Mouse (Mus musculus) embryonic facial prominence, embryonic 11.5 days (tissue): ENCODE results near the gene Anapc15. TPM values are rescaled to one million over a fixed set of nuclear protein-coding genes. Genes with fewer than 3 reads are reported as not detected.

ENCODE experiments used
- ATAC-seq: fragments of 200-750 bp; cut with Nextera tagmentation; replicated peaks from 2 replicates; pipeline ENCODE4 v1.8.0; 2017; ENCODE audit warnings: low read depth; ENCODE audit not compliant: insufficient number of reproducible peaks, low FRiP score, low TSS enrichment
- DNase-seq: peaks from one replicate; pipeline ENCODE4 v3.0.0-alpha.2; 2015; ENCODE audit warnings: low spot score
- H3K27ac ChIP-seq: fragments of 300-500 bp; sonication (generic); replicated peaks from 2 replicates; pipeline ENCODE4 v1.5.1; 2014; ENCODE audit warnings: mild to moderate bottlenecking, low read depth, low read length, control low read depth
- H3K27me3 ChIP-seq: fragments of 300-500 bp; sonication (generic); 2 replicates; pipeline ENCODE4 v1.6.1; 2014; ENCODE audit warnings: mild to moderate bottlenecking, low read length, moderate library complexity, mixed read lengths; ENCODE audit not compliant: control insufficient read depth, insufficient read depth
- H3K36me3 ChIP-seq: fragments of 300-500 bp; sonication (generic); replicated peaks from 2 replicates; pipeline ENCODE4 v1.6.1; 2014; ENCODE audit warnings: low read depth, mild to moderate bottlenecking, low read length, moderate library complexity, mixed read lengths; ENCODE audit not compliant: control insufficient read depth, insufficient read depth
- H3K4me1 ChIP-seq: fragments of 300-500 bp; sonication (generic); 2 replicates; pipeline ENCODE4 v1.6.1; 2014; ENCODE audit warnings: low read length, mixed read lengths; ENCODE audit not compliant: control insufficient read depth, insufficient read depth
- H3K4me2 ChIP-seq: fragments of 300-500 bp; sonication (generic); 2 replicates; pipeline ENCODE4 v1.6.1; 2014; ENCODE audit warnings: low read depth, mild to moderate bottlenecking, control low read depth, low read length, moderate library complexity
- H3K4me3 ChIP-seq: fragments of 300-500 bp; sonication (generic); 2 replicates; pipeline ENCODE4 v1.5.1; 2014; ENCODE audit warnings: low read depth, low read length, control low read depth
- H3K9ac ChIP-seq: fragments of 300-500 bp; sonication (generic); replicated peaks from 2 replicates; pipeline ENCODE4 v1.6.1; 2014; ENCODE audit warnings: mild to moderate bottlenecking, control low read depth, low read length
- H3K9me3 ChIP-seq: fragments of 300-500 bp; sonication (generic); replicated peaks from 2 replicates; pipeline ENCODE4 v1.6.1; 2016; ENCODE audit warnings: mild to moderate bottlenecking, low read length, inconsistent platforms, mixed read lengths; ENCODE audit not compliant: control insufficient read depth
- WGBS: fragments of 180-500 bp; shearing (Covaris S2); extraction: QIAGEN DNeasy Blood & Tissue Kit; methylation state at CpG from one replicate; pipeline ENCODE4 v1.1.7; 2014; 5-methylcytosine and 5-hydroxymethylcytosine counted together
- polyA plus RNA-seq: library from polyadenylated mRNA; unstranded; fragments of >200 nt; fragmentation: Nextera tagmentation; extraction: Ambion mirVana; gene quantifications from 2 replicates; pipeline ENCODE4 v1.2.1, GENCODE M21; 2014

The Anapc15 gene
- polyA plus RNA-seq, 1 experiment from 2014 or later = 92.7 TPM

GRCm38 (mm10) chr7:101836271-101837153 lies 27.0 kb upstream of the Anapc15 start:
- H3K36me3 ChIP-seq = peaks cover 11% of the 10 kb centered on the region
- ATAC-seq (peak; percentile 29), DNase-seq (peak; percentile 87)
- H3K9me3 ChIP-seq = no peaks in the 10 kb centered on the region
- H3K27ac ChIP-seq = peak overlapping the region; percentile 95
- under 1% methylated on average over 60 of the region's 63 CpGs for WGBS
- H3K4me2 ChIP-seq = peak overlapping the region; percentile 84
- H3K4me3 ChIP-seq = peak overlapping the region; percentile 88
- H3K27me3 ChIP-seq = no peaks in the 10 kb centered on the region
- peaks cover 5% of the 10 kb centered on the region; the same call in 1 of the 2 replicates for H3K4me1 ChIP-seq
- H3K9ac ChIP-seq = peak overlapping the region; percentile 98

DNA sequence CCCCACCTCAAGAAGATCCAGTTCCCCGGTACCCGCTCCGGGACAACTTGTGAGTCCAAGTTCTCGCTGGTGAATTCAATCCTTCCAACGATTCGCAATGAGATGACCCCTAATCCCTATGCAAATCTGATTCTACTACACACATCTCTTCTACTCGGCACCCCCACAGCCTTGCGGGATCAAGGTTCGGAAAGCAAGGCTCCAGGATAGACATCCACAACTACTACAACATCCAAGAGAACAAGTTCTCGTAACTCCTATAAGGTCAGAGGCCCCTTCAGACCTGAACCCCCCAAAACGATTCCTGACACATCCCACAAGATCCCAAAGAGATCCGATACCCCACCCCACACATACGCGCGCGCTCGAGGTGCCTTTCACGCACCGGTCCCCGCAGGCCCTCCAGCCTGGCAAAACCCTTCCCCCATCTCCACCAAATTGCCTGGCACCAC lies 26.3 kb upstream of the Anapc15 start:
- peak overlapping the region; percentile 88 for H3K4me3 ChIP-seq
- no peak for ATAC-seq

DNA sequence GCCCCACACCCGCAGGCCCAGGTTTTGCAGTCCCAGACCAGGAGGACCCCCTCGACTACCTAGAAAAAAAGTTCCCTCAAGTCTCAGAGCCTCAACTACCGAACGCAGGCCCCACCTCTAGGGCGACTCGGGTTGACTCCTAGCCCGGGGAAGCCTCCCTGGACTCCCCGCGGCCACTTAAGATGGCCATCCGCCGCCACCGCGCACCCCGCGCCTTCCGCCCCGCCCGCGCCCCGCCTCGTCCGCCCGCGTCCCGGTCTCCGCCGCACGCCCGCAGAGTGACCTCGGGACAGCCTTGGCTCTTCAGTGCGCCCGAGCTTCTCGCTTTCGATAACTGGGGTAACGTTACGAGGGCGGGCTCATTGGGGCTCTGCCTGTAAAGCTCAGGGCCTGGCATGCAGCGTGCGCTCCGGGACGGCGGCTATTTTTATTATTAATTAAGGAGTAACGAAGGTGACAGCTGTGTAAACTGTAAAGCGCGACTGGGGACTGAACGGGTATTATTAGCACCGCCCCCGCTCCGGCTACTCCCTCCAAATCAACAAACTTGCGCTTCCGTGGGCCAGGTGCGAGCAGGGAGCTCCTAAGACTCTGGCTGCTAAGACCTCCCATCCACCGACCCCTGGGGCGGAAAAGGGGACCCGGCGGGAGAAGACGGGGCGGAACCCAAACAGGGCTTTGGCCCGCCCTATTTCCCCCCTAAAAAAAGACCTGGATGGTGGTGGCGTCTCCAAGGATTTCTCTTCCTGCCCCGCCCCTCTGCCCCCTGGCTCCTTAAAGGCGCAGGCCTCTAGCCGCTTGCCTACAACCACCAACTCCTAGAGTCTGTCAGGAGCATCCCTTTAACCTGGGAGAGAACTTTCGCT lies 25.7 kb upstream of the Anapc15 start, which contains the start of gene Inppl1:
Gene Inppl1, minus strand, starts transcription at position 624 of the 866 bp plus-strand sequence.
- H3K27ac ChIP-seq = peak within 1 kb of the TSS; percentile 95
- peak within 1 kb of the TSS; percentile 98 for H3K9ac ChIP-seq
- WGBS = under 1% methylated on average over 64 of the region's 64 CpGs
- ATAC-seq (peak; percentile 85), DNase-seq (peak; percentile 95)
- peaks cover under 1% of the 10 kb centered on the region; the same call in 1 of the 2 replicates for H3K36me3 ChIP-seq
- H3K4me3 ChIP-seq = peak within 1 kb of the TSS; percentile 88
- H3K9me3 ChIP-seq = no peaks in the 10 kb centered on the region
- no peaks in the 10 kb centered on the region for H3K27me3 ChIP-seq
- H3K4me2 ChIP-seq = peak within 1 kb of the TSS; percentile 84
- peaks cover 5% of the 10 kb centered on the region; the same call in 1 of the 2 replicates for H3K4me1 ChIP-seq

More for the DNA sequence above, 26.3 kb upstream of the Anapc15 start:
- H3K4me2 ChIP-seq = peak overlapping the region; percentile 84
- peak; percentile 42 for DNase-seq
- WGBS = 1% methylated on average over 20 of the region's 20 CpGs
- peaks cover 5% of the 10 kb centered on the region; the same call in 1 of the 2 replicates for H3K4me1 ChIP-seq
- H3K36me3 ChIP-seq = peaks cover 7% of the 10 kb centered on the region
- H3K9ac ChIP-seq = peak overlapping the region; percentile 98
- H3K27me3 ChIP-seq = no peaks in the 10 kb centered on the region
- H3K9me3 ChIP-seq = no peaks in the 10 kb centered on the region
- peak overlapping the region; percentile 95 for H3K27ac ChIP-seq

GRCm38 (mm10) chr7:101844186-101844585 lies 19.3 kb upstream of the Anapc15 start:
- H3K27ac ChIP-seq = no peak overlapping the region
- no peaks in the 10 kb centered on the region for H3K27me3 ChIP-seq
- H3K9ac ChIP-seq = no peak overlapping the region
- no peaks in the 10 kb centered on the region for H3K4me1 ChIP-seq
- H3K4me3 ChIP-seq = no peak overlapping the region
- DNase-seq (no peak), ATAC-seq (no peak)
- 71% methylated on average over 6 of the region's 6 CpGs for WGBS
- no peaks in the 10 kb centered on the region for H3K9me3 ChIP-seq
- no peak overlapping the region for H3K4me2 ChIP-seq
- no peaks in the 10 kb centered on the region for H3K36me3 ChIP-seq

DNA sequence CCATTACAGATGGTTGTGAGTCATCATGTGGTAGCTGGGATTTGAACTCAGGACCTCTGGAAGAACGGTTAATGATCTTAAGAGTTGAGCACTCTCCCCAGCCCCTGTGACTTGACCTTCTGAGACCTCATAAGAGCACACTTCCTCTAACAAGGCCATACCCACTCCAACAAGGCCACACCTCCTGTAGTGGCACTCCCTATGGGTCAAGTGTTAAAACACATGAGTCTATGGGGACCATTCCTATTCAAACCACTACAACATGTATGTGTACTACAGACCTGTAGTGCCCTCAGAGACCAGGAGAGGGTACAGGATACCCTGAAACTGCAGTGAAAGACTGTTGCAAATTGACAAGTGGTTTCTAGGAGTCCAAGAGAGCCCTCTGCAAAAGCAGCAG lies 15.6 kb upstream of the Anapc15 start:
- WGBS = 85% methylated on average over 1 of the region's 1 CpGs
- ATAC-seq (no peak), DNase-seq (no peak)
- Histone ChIP-seq H3K9ac (no peak overlapping the region), H3K4me2 (no peak overlapping the region), H3K27me3 (no peaks in the 10 kb centered on the region), H3K4me1 (no peaks in the 10 kb centered on the region), H3K4me3 (no peak overlapping the region), H3K27ac (no peak overlapping the region), H3K9me3 (no peaks in the 10 kb centered on the region), H3K36me3 (no peaks in the 10 kb centered on the region)

DNA sequence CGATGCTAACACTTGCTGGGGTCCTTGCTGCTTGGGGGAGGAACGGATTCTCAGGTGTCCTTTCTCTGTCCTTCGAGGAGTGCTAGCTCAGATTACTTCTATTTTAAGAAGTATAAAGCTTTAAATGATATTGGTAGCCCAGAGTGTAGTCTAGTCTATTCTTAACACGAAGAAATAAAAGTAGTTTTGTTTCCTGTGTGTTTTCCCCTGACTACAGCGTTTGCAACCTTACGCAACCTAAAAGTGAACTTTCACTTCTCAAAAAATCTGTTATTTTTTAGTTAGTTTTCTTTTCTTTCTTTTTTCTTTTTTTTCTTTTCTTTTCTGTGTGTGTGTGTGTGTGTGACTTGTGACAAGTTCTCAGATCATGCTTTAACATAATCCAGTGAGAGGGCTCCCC lies 11.8 kb upstream of the Anapc15 start:
- H3K27me3 ChIP-seq = no peaks in the 10 kb centered on the region
- H3K9me3 ChIP-seq = no peaks in the 10 kb centered on the region
- ATAC-seq (no peak), DNase-seq (no peak)
- no peak overlapping the region for H3K4me2 ChIP-seq
- H3K27ac ChIP-seq = no peak overlapping the region
- WGBS = 77% methylated on average over 6 of the region's 6 CpGs
- H3K4me3 ChIP-seq = no peak overlapping the region
- H3K4me1 ChIP-seq = no peaks in the 10 kb centered on the region
- H3K36me3 ChIP-seq = no peaks in the 10 kb centered on the region
- H3K9ac ChIP-seq = no peak overlapping the region

- 83% methylated on average over 6 of the region's 6 CpGs for whole genome bisulfite sequencing
- no peak for DNase-seq
- H3K9ac ChIP-seq = no peak overlapping the region
- no peaks in the 10 kb centered on the region for H3K36me3 ChIP-seq
- no peak for ATAC-seq
- no peak overlapping the region for H3K27ac ChIP-seq
- H3K27me3 ChIP-seq = no peaks in the 10 kb centered on the region
- no peaks in the 10 kb centered on the region for H3K4me1 ChIP-seq
- no peak overlapping the region for H3K4me3 ChIP-seq
- H3K4me2 ChIP-seq = no peak overlapping the region
- no peaks in the 10 kb centered on the region for H3K9me3 ChIP-seq
These were observed 10.7 kb upstream of the Anapc15 start for GRCm38 (mm10) chr7:101852846-101853245.
